Mouse (Mus musculus) thymus, postnatal 10 days (tissue): ENCODE results near the gene Thg1l.

Experiments used
- DNase-seq, 2 experiments: peaks; one replicate each; pipeline ENCODE4 v3.0.0; 2021; ENCODE audit warnings: low spot score in 2 of 2

Gene Thg1l

GRCm38 (mm10) chr11:45955127-45955627 lies at the start of gene Thg1l:
TSS of gene Thg1l (minus strand) at chr11:45955494.
- peak; percentile 86 to 88 for DNase-seq

GRCm38 (mm10) chr11:45992087-45992486 lies 36.8 kb upstream of the Thg1l start:
- no peak for DNase-seq

- DNase-seq = no peak
These were observed 36.3 kb upstream of the Thg1l start for GRCm38 (mm10) chr11:45991604-45992003.

- no peak for DNase-seq
These were observed 25.6 kb upstream of the Thg1l start for GRCm38 (mm10) chr11:45980893-45981253.

- DNase-seq = peak; percentile 40 to 56
These were observed 24.9 kb upstream of the Thg1l start, which contains the start of gene Sox30 for GRCm38 (mm10) chr11:45979946-45980892. TSS of gene Sox30 (plus strand) at chr11:45980310.

GRCm38 (mm10) chr11:45976061-45976460 lies 20.8 kb upstream of the Thg1l start:
- DNase-seq = no peak

- no peak for DNase-seq
These were observed 19.2 kb upstream of the Thg1l start for GRCm38 (mm10) chr11:45974466-45974865.

- DNase-seq = no peak
These were observed 18.3 kb upstream of the Thg1l start for GRCm38 (mm10) chr11:45973635-45974034.

GRCm38 (mm10) chr11:45968466-45968865 lies 13.2 kb upstream of the Thg1l start:
- no peak for DNase-seq

GRCm38 (mm10) chr11:45966896-45967295 lies 11.6 kb upstream of the Thg1l start:
- DNase-seq = no peak

GRCm38 (mm10) chr11:45960003-45960402 lies 4.7 kb upstream of the Thg1l start:
- DNase-seq = peak in 1 of 2 experiments; percentile 18

GRCm38 (mm10) chr11:45959598-45959997 lies 4.3 kb upstream of the Thg1l start:
- no peak for DNase-seq

- DNase-seq = no peak
These were observed 7.8 kb downstream of the Thg1l start for GRCm38 (mm10) chr11:45947491-45947890.

GRCm38 (mm10) chr11:45946796-45947195 lies 8.5 kb downstream of the Thg1l start:
- DNase-seq = no peak

- DNase-seq = peak; percentile 89 to 99
These were observed 10.6 kb downstream of the Thg1l start, which contains the start of gene Lsm11 for GRCm38 (mm10) chr11:45944643-45945156. TSS of gene Lsm11 (minus strand) at chr11:45944935.

- DNase-seq = peak; percentile 13 to 34
These were observed 11.2 kb downstream of the Thg1l start for GRCm38 (mm10) chr11:45943891-45944642.

GRCm38 (mm10) chr11:45943108-45943705 lies 12.1 kb downstream of the Thg1l start:
- no peak for DNase-seq

- DNase-seq = no peak
These were observed 13.0 kb downstream of the Thg1l start for GRCm38 (mm10) chr11:45942281-45942680.

GRCm38 (mm10) chr11:45938917-45939316 lies 16.4 kb downstream of the Thg1l start:
- DNase-seq = no peak

- DNase-seq = no peak
These were observed 17.8 kb downstream of the Thg1l start for GRCm38 (mm10) chr11:45937478-45937877.

GRCm38 (mm10) chr11:45932771-45933170 lies 22.5 kb downstream of the Thg1l start:
- no peak for DNase-seq

GRCm38 (mm10) chr11:45929541-45929940 lies 25.8 kb downstream of the Thg1l start:
- no peak for DNase-seq
